9 mouse cellular contexts compared by ENCODE assay signal in genomic region chr3:38663023-38663422, GRCm38 (mm10).
A peak's percentile ranks its signal among the peaks of the same experiment; 100 is the strongest.
DNase-seq lines count a peak whose midpoint lies in the region; ATAC-seq and TF ChIP-seq lines count a peak whose summit lies in the region.
"Had no signal": no experiment of that assay in that cellular context is flagged by ENCODE, and none has a peak within 500 bp of the region (broad histone marks: within the 10 kb centered on the region; RNA-seq: fewer than 3 reads in every experiment).

No protein-coding gene starts in this region.

- H3K4me1 ChIP-seq in lung, adult 2 months (ENCODE audit: control insufficient read depth, insufficient read depth, low read length), result no peaks in the 10 kb centered on the region
- no peaks in the 10 kb centered on the region for H3K4me1 ChIP-seq in stomach, postnatal 0 days (replicated peaks; ENCODE audit: control insufficient read depth, insufficient read depth)
- H3K4me1 ChIP-seq in forebrain, embryonic 11.5 days (replicated peaks; ENCODE audit: control insufficient read depth, insufficient read depth, low read length), result no peaks in the 10 kb centered on the region
- H3K4me1 ChIP-seq: liver, embryonic 13.5 days had no signal

- no peaks in the 10 kb centered on the region for H3K36me3 ChIP-seq in stomach, postnatal 0 days (ENCODE audit: control insufficient read depth, insufficient read depth, low read length)
- no peaks in the 10 kb centered on the region for H3K36me3 ChIP-seq in forebrain, embryonic 11.5 days (ENCODE audit: control insufficient read depth, insufficient read depth, low read length)
- H3K36me3 ChIP-seq: liver, embryonic 13.5 days had no signal

- H3K9ac ChIP-seq in stomach, postnatal 0 days (ENCODE audit: low read length), result no peak overlapping the region
- no peak overlapping the region for H3K9ac ChIP-seq in forebrain, embryonic 11.5 days (ENCODE audit: low read length)
- H3K9ac ChIP-seq: liver, embryonic 13.5 days had no signal

- no peak overlapping the region for H3K4me2 ChIP-seq in stomach, postnatal 0 days (replicated peaks; ENCODE audit: low read depth)
- H3K4me2 ChIP-seq in forebrain, embryonic 11.5 days (ENCODE audit: low read depth, low read length, severe bottlenecking), result no peak overlapping the region
- H3K4me2 ChIP-seq: liver, embryonic 13.5 days had no signal

- TF ChIP-seq POLR2A in lung, adult 2 months (IDR thresholded peaks at IDR 0.05; ENCODE audit: borderline replicate concordance, extremely low read depth, low read depth, low read length), result no peak

- TF ChIP-seq CTCF in lung, adult 2 months (IDR thresholded peaks at IDR 0.05; ENCODE audit: insufficient read depth, low read length), result peak; percentile 44
- peak; percentile 64 for TF ChIP-seq CTCF in stomach, postnatal 0 days (IDR thresholded peaks at IDR 0.05; ENCODE audit: low read depth)

- H3K4me3 ChIP-seq in lung, adult 2 months (replicated peaks; ENCODE audit: extremely low read depth, low read depth, low read length), result no peak overlapping the region
- no peak overlapping the region for H3K4me3 ChIP-seq in stomach, postnatal 0 days (ENCODE audit: low read depth, low read length)
- H3K4me3 ChIP-seq in forebrain, embryonic 11.5 days (ENCODE audit: low read depth, low read length), result no peak overlapping the region
- H3K4me3 ChIP-seq: liver, embryonic 13.5 days had no signal

- no peaks in the 10 kb centered on the region for H3K27me3 ChIP-seq in stomach, postnatal 0 days (ENCODE audit: control insufficient read depth, insufficient read depth, low read length)
- no peaks in the 10 kb centered on the region for H3K27me3 ChIP-seq in forebrain, embryonic 11.5 days (ENCODE audit: control insufficient read depth, insufficient read depth, low read length)
- H3K27me3 ChIP-seq: liver, embryonic 13.5 days had no signal

- ATAC-seq in stomach, postnatal 0 days (ENCODE audit: low FRiP score, low TSS enrichment), result no peak
- no peak for ATAC-seq in forebrain, embryonic 11.5 days (replicated peaks; ENCODE audit: low FRiP score)

- H3K9me3 ChIP-seq in stomach, postnatal 0 days (ENCODE audit: control insufficient read depth, low read length), result no peaks in the 10 kb centered on the region
- no peaks in the 10 kb centered on the region for H3K9me3 ChIP-seq in forebrain, embryonic 11.5 days (ENCODE audit: control insufficient read depth, low read length)
- H3K9me3 ChIP-seq: liver, embryonic 13.5 days had no signal

- 74% methylated on average over 5 of the region's 5 CpGs for WGBS in lung, adult 2 months
- 74% methylated on average over 5 of the region's 5 CpGs for WGBS in stomach, postnatal 0 days
- WGBS in forebrain, embryonic 11.5 days, result 67% methylated on average over 5 of the region's 5 CpGs

- TF ChIP-seq EP300 in stomach, postnatal 0 days (optimal IDR thresholded peaks at IDR 0.05), result no peak

- H3K27ac ChIP-seq in stomach, postnatal 0 days (replicated peaks), result no peak overlapping the region
- no peak overlapping the region for H3K27ac ChIP-seq in forebrain, embryonic 11.5 days (ENCODE audit: low read depth, low read length)
- H3K27ac ChIP-seq: liver, embryonic 13.5 days had no signal

- peak; percentile 17 for DNase-seq in embryo, embryonic 11 days
- no peak for DNase-seq in embryo, embryonic 10.5 days (ENCODE audit: low spot score)
- no peak for DNase-seq in lung, adult 2 months
- DNase-seq in lung, adult 18-20 months, result no peak
- DNase-seq in WW6 (ENCODE audit: low read depth, low spot score), result peak; percentile 11
- no peak for DNase-seq in stomach, postnatal 0 days (ENCODE audit: low spot score)
- no peak for DNase-seq in forebrain, embryonic 11.5 days (ENCODE audit: low spot score)
- no peak for DNase-seq in adrenal gland, adult 18-20 months (ENCODE audit: low spot score in 2 of 2)
- DNase-seq: liver, embryonic 13.5 days had no signal

Comparison
In these comparisons a context has a peak if more than half of its experiments do, and no peak if none do; other contexts are left out.
1. DNase-seq: peak in embryo, embryonic 11 days (single experiment) and WW6 (single experiment); none in embryo, embryonic 10.5 days (single experiment), lung, adult 2 months (single experiment), lung, adult 18-20 months (0 of 2), stomach, postnatal 0 days (single experiment), forebrain, embryonic 11.5 days (single experiment) and adrenal gland, adult 18-20 months (0 of 2).